Mouse (Mus musculus) bone marrow, adult 2 months (tissue): Measurements from ENCODE around the gene Taf6.

Experiments used
- CTCF ChIP-seq: fragments of 200-500 bp; IDR thresholded peaks from 2 replicates; pipeline ENCODE4 v1.5.1; 2011; ENCODE audit warnings: low read length, control low read depth; ENCODE audit not compliant: control insufficient read depth, insufficient read depth
- POLR2A ChIP-seq: fragments of 200-500 bp; IDR thresholded peaks from 2 replicates; pipeline ENCODE4 v1.6.1; 2011; ENCODE audit warnings: low read depth, mild to moderate bottlenecking, control low read depth, low read length, borderline replicate concordance; ENCODE audit not compliant: control insufficient read depth

- TF ChIP-seq POLR2A = no peak
- TF ChIP-seq CTCF = no peak
Measured at GRCm38 (mm10) chr5:138138585-138138984, 48.7 kb downstream of the Taf6 start.
